18 mouse cellular contexts compared by ENCODE assay signal in genomic region chr6:51683131-51683530, GRCm38 (mm10).
A peak's percentile ranks its signal among the peaks of the same experiment; 100 is the strongest.
DNase-seq lines count a peak whose midpoint lies in the region; ATAC-seq and TF ChIP-seq lines count a peak whose summit lies in the region.
"Had no signal": no experiment of that assay in that cellular context is flagged by ENCODE, and none has a peak within 500 bp of the region (broad histone marks: within the 10 kb centered on the region; RNA-seq: fewer than 3 reads in every experiment).

No protein-coding gene starts in this region.

- DNase-seq in kidney, adult 2 months = no peak
- DNase-seq in cerebellum, adult 8-10 months = no peak
- DNase-seq: adrenal gland, adult 2 months; adrenal gland, postnatal 10 days; adrenal gland, postnatal 25 days; cerebellum, adult 11 months; cerebellum, adult 18-20 months; cerebellum, adult 9-10 months; cerebellum, postnatal 10 days; cerebellum, postnatal 25 days; forebrain, postnatal 0 days had no signal

- WGBS in kidney, adult 2 months = 89% methylated on average over 5 of the region's 5 CpGs

- no peaks in the 10 kb centered on the region for H3K27me3 ChIP-seq in kidney, adult 2 months (replicated peaks; ENCODE audit: control insufficient read depth, insufficient read depth, low read length)
- H3K27me3 ChIP-seq: embryonic facial prominence, embryonic 12.5 days; forebrain, embryonic 13.5 days; forebrain, embryonic 15.5 days had no signal

- TF ChIP-seq POLR2A in kidney, adult 2 months (IDR thresholded peaks at IDR 0.05; ENCODE audit: low read depth, low read length) = no peak

- H3K27ac ChIP-seq in kidney, adult 2 months (ENCODE audit: insufficient read depth, low read depth, low read length) = no peak overlapping the region
- H3K27ac ChIP-seq: embryonic facial prominence, embryonic 10.5 days; embryonic facial prominence, embryonic 12.5 days; forebrain, embryonic 13.5 days; forebrain, embryonic 15.5 days had no signal

- no peak overlapping the region for H3K4me3 ChIP-seq in kidney, adult 2 months (ENCODE audit: insufficient read depth, low read depth, low read length)
- H3K4me3 ChIP-seq: embryonic facial prominence, embryonic 10.5 days; embryonic facial prominence, embryonic 12.5 days; forebrain, embryonic 13.5 days; forebrain, embryonic 15.5 days had no signal

- H3K4me1 ChIP-seq in kidney, adult 2 months (ENCODE audit: control insufficient read depth, insufficient read depth, low read length) = peaks cover 8% of the 10 kb centered on the region
- H3K4me1 ChIP-seq: forebrain, embryonic 15.5 days had no signal

- ATAC-seq in common myeloid progenitor, adult 5-6 weeks (replicated peaks; ENCODE audit: low read depth, poor library complexity, severe bottlenecking) = peak; percentile 75
- ATAC-seq in granulocyte monocyte progenitor cell, adult 5-6 weeks (replicated peaks; ENCODE audit: poor library complexity, severe bottlenecking) = peak; percentile 83
- peak; percentile 85 for ATAC-seq in megakaryocyte progenitor cell, adult 5-6 weeks (replicated peaks; ENCODE audit: poor library complexity)
- ATAC-seq: forebrain, embryonic 13.5 days; forebrain, embryonic 15.5 days; forebrain, postnatal 0 days had no signal

- no peak for TF ChIP-seq CTCF in kidney, adult 2 months (conservative IDR thresholded peaks at IDR 0.05; ENCODE audit: insufficient read depth, insufficient read length, low read depth, low read length)

- H3K36me3 ChIP-seq in kidney, adult 2 months (ENCODE audit: control insufficient read depth, insufficient read depth, low read length) = no peaks in the 10 kb centered on the region
- H3K36me3 ChIP-seq: embryonic facial prominence, embryonic 10.5 days; embryonic facial prominence, embryonic 12.5 days; forebrain, embryonic 15.5 days had no signal
